Mouse (Mus musculus) MEL (cell line): Measurements from ENCODE around the gene Ppa1.

ENCODE experiments used
- CHD1 ChIP-seq: IDR thresholded peaks from 2 replicates; pipeline ENCODE4 v1.6.1; 2012; ENCODE audit warnings: low read depth, mild to moderate bottlenecking, inconsistent platforms, low read length, improper control_type of control experiment
- CTCF ChIP-seq, 3 experiments: IDR thresholded peaks in 2 of 3; conservative IDR thresholded peaks in 1 of 3; 2 replicates each; pipeline ENCODE4 v1.5.1; 2011 to 2012; ENCODE audit warnings: low read length in 3 of 3, low read depth in 2 of 3, mild to moderate bottlenecking in 2 of 3, improper control_type of control experiment in 1 of 3, inconsistent platforms in 1 of 3, mixed read lengths in 1 of 3, moderate library complexity in 1 of 3; ENCODE audit not compliant: control insufficient read depth in 1 of 3, insufficient read depth in 1 of 3, poor library complexity in 1 of 3, severe bottlenecking in 1 of 3
- E2F4 ChIP-seq: IDR thresholded peaks from 2 replicates; pipeline ENCODE4 v1.6.1; 2011; ENCODE audit warnings: low read depth, low read length, improper control_type of control experiment, borderline replicate concordance
- EP300 ChIP-seq, 2 experiments: IDR thresholded peaks; 2 replicates each; pipeline ENCODE4 v1.6.1; 2011; ENCODE audit warnings: improper control_type of control experiment in 2 of 2, low read length in 2 of 2, low read depth in 1 of 2, mild to moderate bottlenecking in 1 of 2
- HCFC1 ChIP-seq: IDR thresholded peaks from 2 replicates; pipeline ENCODE4 v1.6.1; 2012; ENCODE audit warnings: low read depth, mild to moderate bottlenecking, inconsistent platforms, low read length, improper control_type of control experiment, moderate library complexity
- MAFK ChIP-seq: IDR thresholded peaks from 2 replicates; pipeline ENCODE4 v1.6.1; 2011; ENCODE audit warnings: low read depth, mild to moderate bottlenecking, low read length, improper control_type of control experiment, borderline replicate concordance
- POLR2A ChIP-seq, 2 experiments: IDR thresholded peaks; 2 replicates each; pipeline ENCODE4 v1.6.1; 2011 to 2012; ENCODE audit warnings: low read length in 2 of 2, mild to moderate bottlenecking in 2 of 2, control low read depth in 1 of 2, improper control_type of control experiment in 1 of 2, low read depth in 1 of 2, moderate library complexity in 1 of 2; ENCODE audit not compliant: control insufficient read depth in 1 of 2, insufficient read depth in 1 of 2, poor library complexity in 1 of 2
- POLR2AphosphoS5 ChIP-seq: IDR thresholded peaks from 2 replicates; pipeline ENCODE4 v1.6.1; 2012; ENCODE audit warnings: low read depth, borderline replicate concordance, mild to moderate bottlenecking, inconsistent platforms, low read length, moderate library complexity, mixed read lengths
- TAL1 ChIP-seq: IDR thresholded peaks from 2 replicates; pipeline ENCODE4 v1.6.1; 2012; ENCODE audit warnings: mild to moderate bottlenecking, inconsistent platforms, low read length, moderate library complexity, mixed read lengths
- TBP ChIP-seq: IDR thresholded peaks from 2 replicates; pipeline ENCODE4 v1.8.0; 2011; ENCODE audit warnings: low read depth, low read length, improper control_type of control experiment
- USF2 ChIP-seq, 2 experiments: IDR thresholded peaks; 2 replicates each; pipeline ENCODE4 v1.6.1; 2011 to 2012; ENCODE audit warnings: improper control_type of control experiment in 2 of 2, low read length in 2 of 2, borderline replicate concordance in 1 of 2, inconsistent platforms in 1 of 2, low read depth in 1 of 2, mild to moderate bottlenecking in 1 of 2; ENCODE audit not compliant: insufficient read depth in 1 of 2
- ZMIZ1 ChIP-seq: IDR thresholded peaks from 2 replicates; pipeline ENCODE4 v1.6.1; 2012; ENCODE audit warnings: low read depth, mild to moderate bottlenecking, inconsistent platforms, low read length, improper control_type of control experiment, moderate library complexity

DNA sequence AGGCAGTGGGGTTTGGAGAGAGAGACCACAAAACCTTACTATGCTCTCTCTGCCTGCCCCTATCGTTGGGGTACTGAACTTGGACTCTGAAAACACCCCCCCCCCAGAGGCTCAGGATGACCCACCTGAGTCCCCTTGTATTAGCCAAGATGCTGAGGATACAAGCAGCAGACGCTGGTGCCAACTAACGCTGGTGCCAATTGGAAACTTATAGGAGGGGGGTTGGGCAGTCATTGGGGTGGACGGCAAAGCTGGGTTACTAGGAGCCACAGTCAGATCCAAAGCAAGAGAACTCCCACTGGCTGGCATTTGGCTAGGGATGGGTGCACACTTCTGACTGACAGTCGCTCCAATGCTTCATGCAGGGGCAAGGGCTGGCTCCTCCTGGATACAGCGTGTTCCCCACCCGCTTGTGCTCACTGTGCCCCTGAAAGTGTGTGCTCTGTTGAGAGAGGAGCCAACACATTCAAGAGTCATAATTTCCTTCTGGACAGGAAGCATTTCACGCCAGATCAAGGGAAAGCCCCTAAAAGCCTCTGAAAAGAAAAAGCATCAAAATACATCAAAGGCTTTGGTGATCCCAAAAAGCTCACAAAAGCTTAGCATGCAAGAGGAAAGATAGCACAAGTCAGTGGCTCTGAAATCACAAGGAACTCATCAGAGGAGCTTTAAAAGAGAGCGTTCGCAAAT, 43.8 kb upstream of the Ppa1 start:
- TF ChIP-seq EP300 (IDR thresholded peaks at IDR 0.05; ENCODE audit: low read depth in 1 of 2, low read length in 2 of 2): no peak
- no peak for TF ChIP-seq CTCF (IDR thresholded peaks at IDR 0.05 in 2 of 3, conservative IDR thresholded peaks at IDR 0.05 in 1 of 3; ENCODE audit: control insufficient read depth in 1 of 3, insufficient read depth in 1 of 3, low read depth in 2 of 3, low read length in 3 of 3, poor library complexity in 1 of 3, severe bottlenecking in 1 of 3)
- TF ChIP-seq HCFC1: no peak
- no peak for TF ChIP-seq TBP
- TF ChIP-seq ZMIZ1: no peak
- no peak for TF ChIP-seq E2F4
- TF ChIP-seq POLR2A (IDR thresholded peaks at IDR 0.05; ENCODE audit: control insufficient read depth in 1 of 2, insufficient read depth in 1 of 2, low read depth in 1 of 2, low read length in 2 of 2, poor library complexity in 1 of 2): no peak
- no peak for TF ChIP-seq TAL1
- TF ChIP-seq POLR2AphosphoS5: no peak
- TF ChIP-seq USF2 (IDR thresholded peaks at IDR 0.05; ENCODE audit: borderline replicate concordance in 1 of 2, insufficient read depth in 1 of 2, low read depth in 1 of 2, low read length in 2 of 2): no peak
- no peak for TF ChIP-seq MAFK
- TF ChIP-seq CHD1: no peak
